Mouse (Mus musculus) adrenal gland, adult (tissue): ENCODE measurements around the gene Slc43a3.

Experiments used
- DNase-seq, 2 experiments: peaks; one replicate each; pipeline ENCODE4 v3.0.0; 2022 to 2023; ENCODE audit warnings: low spot score in 1 of 2; ENCODE audit not compliant: inconsistent age in 2 of 2

Gene Slc43a3

DNA sequence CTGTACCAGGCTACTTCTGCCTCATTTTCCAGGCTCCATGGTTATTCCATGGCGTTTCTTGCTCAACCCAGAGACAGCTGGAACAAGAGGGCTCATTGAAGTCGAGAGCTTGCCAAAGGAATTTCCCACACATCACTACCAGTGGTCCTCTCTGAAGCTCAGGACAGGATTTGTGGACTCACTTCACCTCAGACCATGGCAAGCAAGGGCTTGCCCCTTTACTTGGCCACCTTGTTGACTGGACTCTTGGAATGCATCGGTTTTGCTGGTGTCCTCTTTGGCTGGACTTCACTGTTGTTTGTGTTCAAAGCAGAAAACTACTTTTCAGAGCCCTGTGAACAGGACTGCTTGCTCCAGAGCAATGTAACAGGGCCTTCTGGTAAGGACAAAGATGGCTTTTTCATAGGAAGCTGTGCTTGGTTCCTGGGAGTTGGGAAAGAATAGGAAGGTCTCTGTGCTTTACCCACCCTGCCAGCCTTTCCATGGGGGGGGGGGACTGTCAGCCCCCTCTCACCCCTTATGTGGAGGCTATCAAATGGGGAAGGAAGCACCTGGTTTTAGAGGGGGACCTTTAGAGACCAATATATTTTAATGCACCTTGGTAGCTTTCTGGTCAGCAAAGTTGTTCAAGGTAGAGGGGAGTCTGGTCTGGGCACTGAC is 1.2 kb downstream of the Slc43a3 start:
- no peak for DNase-seq

DNA sequence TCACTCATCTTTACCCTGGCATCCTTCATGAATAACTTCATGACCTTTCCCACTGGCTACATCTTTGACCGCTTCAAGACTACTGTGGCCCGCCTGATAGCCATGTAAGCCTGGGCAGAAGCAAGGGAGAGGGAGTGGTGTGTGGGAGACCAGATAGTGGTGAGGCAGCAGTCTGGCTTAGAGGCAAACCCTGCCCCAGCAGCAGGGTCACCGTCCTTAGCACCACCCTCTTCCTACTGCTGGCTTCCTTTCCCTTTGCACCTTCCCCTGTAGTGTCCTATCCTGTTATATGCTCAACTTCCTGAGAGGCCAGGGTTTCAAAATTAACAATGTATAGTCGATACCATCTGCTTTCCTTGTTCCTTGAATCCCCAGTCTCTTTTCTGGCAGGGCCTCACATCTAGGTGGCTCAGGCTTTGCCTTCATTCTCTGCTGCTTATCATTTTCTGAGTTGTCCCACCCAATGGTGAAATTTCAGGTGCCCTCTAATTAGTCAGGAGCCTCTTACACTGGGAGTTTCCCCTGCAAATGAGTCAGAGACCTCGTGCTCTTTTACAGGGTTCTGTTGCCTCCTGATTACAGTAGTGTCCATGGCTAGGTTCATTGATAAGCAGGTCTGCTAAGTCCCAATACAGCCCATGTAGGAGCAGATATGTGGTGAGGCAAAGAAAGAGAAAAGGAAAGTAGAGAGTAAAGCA is 2.0 kb downstream of the Slc43a3 start:
- peak; percentile 27 to 56 for DNase-seq

DNA sequence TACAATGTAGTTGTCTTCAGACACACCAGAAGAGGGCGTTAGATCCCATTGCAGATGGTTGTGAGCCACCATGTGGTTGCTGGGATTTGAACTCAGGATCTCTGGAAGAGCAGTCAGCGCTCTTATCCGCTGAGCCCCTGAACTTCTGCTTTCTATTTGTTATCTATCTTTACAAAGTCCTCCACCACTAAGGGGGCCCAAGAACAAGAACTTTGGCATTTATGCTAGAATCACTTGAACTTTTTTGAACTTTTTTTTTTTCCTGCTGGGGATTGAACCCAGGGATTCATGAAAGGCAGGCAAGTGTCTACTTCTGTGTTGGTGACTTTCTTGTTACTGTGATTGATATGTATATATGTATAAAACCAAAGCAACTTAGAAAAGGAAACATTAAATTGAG is 2.9 kb downstream of the Slc43a3 start:
- no peak for DNase-seq

DNA sequence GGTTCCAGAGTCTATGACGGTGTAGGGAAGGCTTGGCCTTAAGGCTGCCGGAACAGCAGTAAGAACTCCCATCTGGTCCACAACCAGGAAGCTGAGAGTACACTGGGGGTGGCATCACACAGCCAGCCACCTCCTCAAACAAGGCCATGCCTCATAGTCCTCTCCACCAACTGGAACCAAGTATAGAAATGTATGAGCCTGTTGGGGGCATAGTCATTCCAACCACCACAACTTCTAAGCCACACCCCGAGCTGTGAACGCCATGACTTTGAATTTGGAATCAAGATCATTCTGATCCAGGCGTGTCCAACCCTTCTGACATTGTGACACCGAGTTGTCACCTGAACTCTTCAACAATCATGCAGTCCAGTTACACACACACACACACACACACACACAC is 3.3 kb downstream of the Slc43a3 start:
- no peak for DNase-seq

DNA sequence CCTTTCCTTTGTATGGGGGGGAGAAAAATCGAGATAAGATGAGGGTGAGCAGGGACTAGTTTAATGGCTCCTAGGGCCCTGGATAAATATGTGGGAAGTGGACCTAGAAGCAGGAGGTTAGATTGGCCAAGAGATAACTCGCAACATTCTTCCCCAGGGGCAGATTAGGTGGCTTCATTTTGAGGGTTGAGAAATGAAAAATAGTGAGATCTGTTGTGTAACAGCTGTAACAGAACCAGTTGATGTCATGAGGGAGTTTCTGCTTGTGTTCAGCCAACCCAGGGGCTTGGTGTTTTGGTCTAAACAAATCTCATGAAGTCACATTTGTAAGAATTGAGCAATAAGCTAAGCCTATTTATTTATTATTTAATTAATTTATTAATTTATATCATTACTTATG is 5.0 kb downstream of the Slc43a3 start:
- no peak for DNase-seq

DNA sequence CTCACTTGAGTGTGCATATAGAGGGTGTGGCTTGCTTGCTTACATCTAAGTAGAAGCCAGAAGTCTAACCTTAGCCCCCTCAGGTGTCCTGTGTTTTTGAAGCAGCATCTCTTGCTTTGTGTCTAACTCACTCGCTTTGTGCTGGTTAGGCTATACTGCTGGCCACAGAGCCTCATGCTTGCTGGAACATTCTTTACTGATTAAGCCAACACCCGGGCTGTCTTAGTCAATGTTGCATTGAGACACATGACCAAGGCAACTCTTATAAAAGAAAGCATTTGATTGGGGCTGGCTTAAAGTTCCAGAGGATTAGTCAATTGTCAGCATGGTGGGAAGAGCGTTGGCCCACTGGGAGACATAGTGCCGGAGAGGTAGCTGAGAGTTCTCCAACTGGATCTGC is 5.4 kb downstream of the Slc43a3 start:
- DNase-seq, result no peak

DNA sequence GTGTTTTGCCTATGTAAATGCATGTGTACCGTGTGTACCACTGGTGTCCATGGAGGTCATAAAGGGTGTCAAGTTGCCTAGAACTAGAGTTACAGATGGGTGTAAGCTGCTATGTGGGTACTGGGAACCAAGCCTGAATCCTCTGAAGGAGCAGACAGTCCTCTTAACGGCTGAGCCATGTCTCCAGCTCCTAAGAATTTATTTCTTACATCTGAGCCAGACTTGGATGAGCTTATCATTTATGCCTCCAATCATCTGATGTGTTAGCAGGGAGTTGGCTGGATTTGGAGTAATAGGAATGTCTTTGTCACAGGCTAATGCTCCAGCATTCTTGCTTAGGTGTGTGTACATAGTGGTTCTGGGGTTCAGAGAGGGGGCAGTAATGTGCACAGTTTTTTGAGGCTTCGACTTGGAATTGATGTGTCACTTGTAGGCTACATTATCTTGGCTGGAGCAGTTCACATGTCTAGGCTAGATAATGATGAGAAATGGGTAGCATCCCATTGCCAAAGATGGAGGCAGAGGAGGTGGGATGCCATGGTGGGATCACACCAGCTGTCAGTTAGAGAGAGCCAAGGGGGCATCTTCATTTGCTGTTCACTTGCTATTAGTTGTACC is 10.9 kb downstream of the Slc43a3 start:
- DNase-seq, result no peak

DNA sequence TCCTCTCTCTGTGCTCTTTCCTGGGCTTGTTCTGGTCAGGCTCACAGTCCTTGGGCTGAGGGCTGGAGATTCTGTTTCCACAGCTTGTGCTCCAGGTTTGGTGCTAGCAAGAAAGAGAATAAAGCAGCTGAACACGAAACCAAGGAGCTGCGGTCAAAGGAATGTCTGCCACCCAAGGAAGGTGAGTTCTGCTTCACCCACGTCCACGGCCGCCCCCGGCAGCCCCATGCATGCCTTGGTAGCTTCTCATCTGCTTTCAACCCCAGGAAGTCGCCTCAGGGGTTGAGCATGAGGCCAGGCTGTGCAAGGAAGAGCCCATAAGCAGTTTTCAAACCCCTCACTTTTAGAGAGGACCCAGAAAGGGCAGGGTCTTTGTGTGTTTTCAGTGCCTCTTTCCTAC is 11.9 kb downstream of the Slc43a3 start:
- peak in 1 of 2 experiments; percentile 14 for DNase-seq

DNA sequence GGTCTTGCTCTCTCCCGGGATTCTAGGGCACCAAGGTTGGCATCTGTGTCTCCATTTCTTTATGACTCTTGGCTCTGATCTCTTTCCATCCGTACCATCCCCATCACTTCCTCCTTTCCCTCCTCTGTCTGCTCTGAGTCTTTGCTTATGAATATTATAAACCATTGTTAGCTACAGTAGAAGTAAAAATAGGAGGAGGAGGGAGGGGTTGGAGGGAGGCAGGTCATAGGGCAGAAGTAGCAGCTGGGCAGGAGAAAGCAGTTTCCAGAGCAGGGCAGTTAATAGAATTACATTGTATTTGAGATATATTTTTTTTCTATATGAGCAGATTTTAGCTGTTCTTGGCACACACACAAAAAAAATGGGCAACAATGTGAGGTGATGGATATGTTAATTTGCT is 12.3 kb downstream of the Slc43a3 start:
- peak in 1 of 2 experiments; percentile 12 for DNase-seq

DNA sequence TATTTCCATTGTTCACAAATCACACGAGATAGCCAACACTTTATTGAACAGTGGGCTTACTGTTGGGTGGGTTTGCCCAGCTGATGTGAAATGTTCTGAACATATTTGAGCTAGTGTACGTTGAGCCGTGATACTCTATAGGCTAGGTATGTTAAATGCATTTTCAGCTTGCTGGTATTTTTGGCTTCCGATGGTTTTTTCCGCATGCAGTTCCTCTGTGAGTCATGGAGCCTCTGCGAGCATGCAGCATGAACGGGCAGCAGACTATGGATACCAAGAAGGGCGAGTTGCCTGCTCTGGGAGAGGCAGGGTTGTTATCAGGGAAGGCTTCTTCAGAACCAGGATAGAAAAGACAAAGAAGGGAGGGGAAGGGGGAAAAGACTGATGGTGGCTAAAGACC is 14.6 kb downstream of the Slc43a3 start:
- DNase-seq, result no peak

DNA sequence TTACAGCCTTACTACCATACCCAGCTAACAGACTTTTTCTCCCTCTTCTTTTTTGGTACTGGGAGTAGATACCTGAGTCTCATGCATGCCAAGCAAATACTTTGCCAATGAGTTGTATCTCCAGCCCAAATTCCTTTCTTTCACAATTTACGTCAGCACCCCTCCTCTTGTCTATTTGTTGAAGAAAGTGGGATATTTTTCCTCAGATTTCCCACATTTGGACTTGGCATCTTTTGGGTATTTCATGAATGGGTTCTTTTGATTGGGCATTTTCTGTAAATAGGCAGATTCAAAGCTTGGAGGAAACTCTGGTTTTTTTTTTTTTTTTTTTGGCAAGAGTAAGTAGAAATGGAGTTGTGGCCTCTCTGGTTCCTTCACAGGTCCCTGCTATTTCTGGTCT is 15.9 kb downstream of the Slc43a3 start:
- DNase-seq, result no peak

DNA sequence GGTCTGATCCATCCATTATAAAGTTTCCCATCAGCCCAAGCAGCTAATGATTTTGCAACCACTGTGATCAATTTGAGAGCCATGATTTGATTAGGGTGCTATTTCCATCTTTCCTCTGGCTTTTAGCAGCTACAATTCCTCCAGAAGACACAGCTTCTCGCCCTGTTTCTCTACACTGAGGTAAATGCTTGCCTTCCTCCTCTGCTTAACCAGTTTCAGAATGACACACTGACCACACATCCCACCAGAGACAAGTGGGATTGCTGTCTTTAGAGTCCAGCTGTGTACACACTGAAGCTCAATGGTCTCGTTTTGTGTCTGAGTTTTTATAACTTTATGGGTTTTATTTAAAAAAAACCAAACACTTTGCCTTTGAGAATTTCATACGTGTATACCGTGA is 16.3 kb downstream of the Slc43a3 start:
- DNase-seq, result no peak

DNA sequence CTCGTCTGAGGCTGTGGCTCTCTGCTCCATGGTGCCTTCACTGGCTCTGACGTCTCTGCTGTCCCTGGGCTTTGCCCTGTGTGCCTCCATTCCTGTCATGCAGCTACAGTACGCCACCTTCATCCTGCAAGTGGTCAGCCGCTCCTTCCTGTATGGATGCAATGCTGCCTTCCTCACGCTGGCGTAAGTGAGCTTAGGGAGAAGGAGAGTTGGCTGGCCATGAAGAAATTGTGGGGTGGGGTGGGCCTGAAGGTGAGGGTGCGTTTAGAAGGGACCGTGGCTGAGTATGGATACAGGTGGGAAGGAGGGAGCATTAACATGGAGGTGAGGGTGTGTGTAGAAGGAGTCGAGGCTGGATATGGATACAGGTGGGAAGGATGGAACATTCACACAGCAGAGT is 19.1 kb downstream of the Slc43a3 start:
- DNase-seq, result no peak

DNA sequence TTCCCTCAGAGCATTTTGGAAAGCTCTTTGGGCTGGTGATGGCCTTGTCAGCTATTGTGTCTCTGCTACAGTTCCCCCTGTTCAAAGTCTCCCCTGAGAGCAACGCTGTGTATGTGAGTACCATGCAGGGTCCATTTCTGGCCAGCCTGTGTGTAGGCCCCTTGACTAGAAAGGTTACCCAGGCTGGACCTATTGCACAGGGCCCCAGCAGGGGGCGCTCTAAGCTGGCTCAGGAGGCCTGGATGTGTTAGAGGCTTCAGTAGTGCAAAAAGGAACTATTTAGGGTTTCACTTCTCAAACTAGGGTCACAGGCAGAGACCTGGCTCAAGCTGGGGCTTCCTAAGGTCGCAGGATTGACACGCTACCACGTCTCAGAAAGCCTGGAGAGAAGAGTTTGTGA is 19.9 kb downstream of the Slc43a3 start:
- peak; percentile 70 to 87 for DNase-seq

DNA sequence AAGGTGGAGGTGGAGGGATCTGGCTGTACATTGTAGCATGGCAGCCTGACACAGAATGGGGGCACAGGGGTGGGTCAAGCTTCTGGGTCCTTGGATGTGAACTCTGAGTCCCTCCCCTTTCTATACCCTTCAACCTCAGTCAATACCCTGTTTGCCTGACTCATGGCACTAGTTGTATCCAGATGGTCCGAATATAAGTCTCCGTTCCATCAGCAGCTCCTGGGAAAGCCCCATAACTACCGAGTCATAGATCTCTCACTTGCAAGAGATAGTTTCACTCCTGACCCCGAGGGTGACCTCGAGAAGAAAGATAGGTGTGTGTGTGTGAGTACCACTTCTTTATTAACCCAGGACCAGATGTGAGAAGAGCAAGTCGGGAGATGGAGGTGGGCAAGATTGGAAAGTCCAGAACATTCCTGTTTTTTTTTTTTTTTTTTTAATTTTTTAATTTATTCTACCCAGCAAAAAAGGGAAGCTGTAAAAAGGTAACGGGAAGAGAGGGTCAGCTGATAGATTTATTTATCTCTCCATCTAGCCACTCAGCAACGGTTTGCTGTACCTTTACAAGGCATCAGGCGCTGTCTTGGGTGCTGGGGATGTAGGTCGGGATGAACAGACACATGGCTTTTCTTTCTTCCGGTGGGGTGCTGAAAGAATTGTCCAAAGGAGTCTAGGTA is 22.3 kb downstream of the Slc43a3 start:
- DNase-seq, result no peak

DNA sequence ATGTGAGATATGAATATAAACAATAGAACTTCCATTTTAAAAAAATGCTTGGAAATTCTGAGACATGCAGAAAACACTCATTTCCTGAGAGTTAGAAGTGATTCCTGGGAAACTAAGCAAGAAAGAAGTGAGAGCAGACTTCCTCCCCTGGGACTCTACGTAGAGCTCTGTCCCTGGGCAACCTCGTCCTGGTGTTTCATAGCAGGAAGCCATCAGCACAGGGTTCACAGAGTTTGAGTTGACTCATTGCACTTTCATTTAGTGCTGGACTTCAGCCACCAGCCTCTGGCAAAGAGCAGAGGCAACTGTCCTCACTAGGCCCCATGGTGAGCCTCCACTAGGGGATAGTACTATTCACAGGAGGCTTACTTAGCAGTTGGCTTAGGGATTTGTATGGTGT is 24.9 kb downstream of the Slc43a3 start:
- peak; percentile 79 to 88 for DNase-seq

DNA sequence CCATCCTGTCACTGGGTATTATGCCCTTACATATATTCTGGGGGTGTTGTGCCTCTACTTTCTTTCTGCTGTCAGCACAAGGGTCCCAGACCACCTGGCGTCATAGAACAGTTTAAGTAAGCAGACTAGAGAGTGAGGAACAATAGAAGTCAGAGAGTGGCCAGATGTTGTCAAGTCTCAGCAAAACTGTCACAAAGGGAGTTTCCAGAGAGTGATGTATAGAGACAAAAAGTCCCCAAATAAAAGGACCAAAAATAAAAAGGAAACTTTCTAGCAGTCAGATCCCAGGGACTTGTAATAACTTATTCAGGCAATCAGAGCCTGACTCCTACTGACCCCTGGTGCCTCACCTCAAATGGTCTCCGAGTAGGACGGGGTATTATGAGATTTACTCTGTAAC is 25.5 kb downstream of the Slc43a3 start:
- DNase-seq, result no peak

DNA sequence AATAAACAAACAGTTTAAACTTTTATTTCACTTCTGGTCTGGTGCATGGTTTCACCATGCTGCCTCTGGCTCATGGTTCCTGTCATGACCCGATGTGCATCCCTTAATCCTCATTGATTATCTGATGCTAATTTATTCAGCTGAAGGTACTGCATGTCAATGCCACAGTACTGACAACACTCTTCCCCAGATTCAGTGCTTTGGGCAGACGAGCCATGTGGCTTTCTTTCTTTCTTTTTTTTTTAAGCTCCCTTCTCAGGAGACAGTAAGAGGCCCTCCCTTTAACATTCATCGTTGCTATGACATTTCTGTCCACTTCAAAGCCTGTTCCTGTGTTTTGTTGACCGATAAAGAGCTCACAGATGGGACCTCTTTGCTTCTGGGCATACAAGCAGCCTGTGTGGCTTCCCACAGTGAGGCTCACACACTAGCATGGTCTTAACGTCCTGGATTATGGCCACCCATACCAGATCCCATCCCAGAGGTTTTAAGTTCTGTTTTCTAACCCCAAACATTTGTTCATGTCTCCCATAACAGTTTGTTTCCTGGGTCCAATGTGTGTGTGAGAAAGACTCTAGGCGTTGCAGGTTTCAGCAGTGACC is 26.6 kb downstream of the Slc43a3 start:
- DNase-seq, result peak in 1 of 2 experiments; percentile 44

DNA sequence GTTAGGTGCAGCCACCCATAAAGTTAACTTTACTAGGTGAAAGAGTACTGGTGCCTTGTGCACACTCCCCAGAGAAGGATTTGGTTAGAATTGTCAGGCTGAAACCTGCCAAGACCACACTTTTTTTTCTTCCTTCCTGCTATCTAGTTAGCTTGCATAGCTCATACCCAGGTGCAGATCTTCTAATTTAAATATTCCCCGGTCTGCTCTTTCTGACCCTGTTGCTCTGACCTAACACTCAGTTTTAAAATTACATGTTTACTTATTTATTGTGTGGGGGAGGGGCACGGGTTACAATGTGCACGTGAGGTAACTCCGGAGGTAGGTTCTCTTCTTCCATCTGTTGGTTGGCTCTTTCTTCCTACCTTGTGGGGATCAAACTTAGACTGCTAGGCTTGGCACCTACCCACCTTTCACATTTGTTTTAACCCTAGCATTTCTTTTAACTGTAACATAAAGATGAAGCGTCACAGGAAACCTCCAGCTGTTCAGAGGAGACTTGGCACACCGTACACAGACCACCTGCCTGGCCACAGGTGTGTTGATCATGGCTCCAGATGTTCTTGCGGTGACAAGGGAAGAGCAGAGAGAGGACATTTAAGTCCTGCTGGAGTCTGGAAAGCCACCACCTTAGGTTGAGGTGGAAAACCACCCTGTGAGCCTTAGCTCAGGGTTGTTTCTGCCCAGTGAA is 27.9 kb downstream of the Slc43a3 start:
- DNase-seq, result no peak

DNA sequence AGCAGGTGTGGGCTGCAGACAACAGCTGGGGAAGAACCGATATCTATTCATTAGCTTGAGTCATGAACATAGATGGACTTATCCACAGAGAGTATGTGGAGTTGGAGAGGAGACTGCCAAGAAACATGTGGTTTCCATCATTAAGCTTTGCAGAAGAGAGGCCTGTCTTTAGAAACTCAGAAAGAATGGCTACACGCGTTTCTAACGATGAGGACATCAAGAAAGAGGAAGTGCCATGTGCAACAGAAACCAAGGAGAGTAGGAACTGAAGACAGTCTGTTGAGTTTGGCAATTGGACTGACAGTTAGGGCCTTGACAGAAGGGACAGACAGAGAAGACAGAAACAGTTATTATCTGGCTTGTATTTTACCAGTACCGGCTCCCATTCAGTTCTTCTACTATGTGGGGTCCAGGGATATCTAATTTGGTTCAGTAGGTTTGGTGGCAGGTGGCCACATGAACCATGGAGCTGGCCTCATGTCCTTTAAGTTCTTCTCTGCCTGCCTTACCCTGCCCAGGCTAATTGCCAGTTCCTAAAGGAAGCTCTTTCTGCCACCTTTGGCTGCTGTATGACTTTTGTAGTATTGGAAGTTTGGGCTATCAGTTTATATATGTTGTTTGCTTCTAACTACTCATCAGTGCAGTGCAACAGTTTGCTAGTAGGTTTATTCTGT is 31.1 kb downstream of the Slc43a3 start:
- no peak for DNase-seq
